Mouse (Mus musculus) forebrain, postnatal 0 days (tissue): ENCODE measurements at regions not wholly inside any gene's neighbourhood (a gene's known extent, or its start where the extent isn't known, plus 50 kb on each side); places are given as distances from the start of the nearest gene placed in this dataset.

Experiments
- ATAC-seq: fragments of 200-750 bp; cut with Nextera tagmentation; 2 replicates; pipeline ENCODE4 v1.8.0; 2017; ENCODE audit warnings: mild to moderate bottlenecking, moderate library complexity
- DNase-seq: peaks from one replicate; pipeline ENCODE4 v3.0.0-alpha.2; 2015
- H3K27ac ChIP-seq: fragments of 300-500 bp; sonication (generic); 2 replicates; pipeline ENCODE4 v1.5.1; 2014; ENCODE audit warnings: low read depth, mild to moderate bottlenecking, antibody characterized with exemption, low read length, moderate library complexity, mixed read lengths
- H3K27me3 ChIP-seq: fragments of 300-500 bp; sonication (generic); 2 replicates; pipeline ENCODE4 v1.6.1; 2014; ENCODE audit warnings: mild to moderate bottlenecking, low read length, mixed read lengths; ENCODE audit not compliant: insufficient read depth
- H3K36me3 ChIP-seq: fragments of 300-500 bp; sonication (generic); 2 replicates; pipeline ENCODE4 v1.6.1; 2014; ENCODE audit warnings: mild to moderate bottlenecking, moderate library complexity; ENCODE audit not compliant: insufficient read depth
- H3K4me1 ChIP-seq: fragments of 300-500 bp; sonication (generic); 2 replicates; pipeline ENCODE4 v1.6.1; 2014; ENCODE audit warnings: antibody characterized with exemption; ENCODE audit not compliant: insufficient read depth
- H3K4me2 ChIP-seq: fragments of 300-500 bp; sonication (generic); 2 replicates; pipeline ENCODE4 v1.6.1; 2014; ENCODE audit warnings: low read depth, mild to moderate bottlenecking, moderate library complexity
- H3K4me3 ChIP-seq: fragments of 300-500 bp; sonication (generic); 2 replicates; pipeline ENCODE4 v1.5.1; 2014; ENCODE audit warnings: low read depth, low read length, mixed read lengths
- H3K9ac ChIP-seq: fragments of 300-500 bp; sonication (generic); 2 replicates; pipeline ENCODE4 v1.6.1; 2014; ENCODE audit warnings: mild to moderate bottlenecking
- H3K9me3 ChIP-seq: fragments of 300-500 bp; sonication (generic); 2 replicates; pipeline ENCODE4 v1.6.1; 2016; ENCODE audit warnings: low read length
- CTCF ChIP-seq: sonication (generic); IDR thresholded peaks from 2 replicates; pipeline ENCODE4 v1.5.1; 2016; ENCODE audit warnings: antibody characterized with exemption, control low read depth, low read depth
- WGBS: fragments of 180-500 bp; shearing (Covaris S2); extraction: QIAGEN DNeasy Blood & Tissue Kit; methylation state at CpG from one replicate; pipeline ENCODE4 v1.1.7; 2014; 5-methylcytosine and 5-hydroxymethylcytosine counted together

- Histone ChIP-seq H3K27ac (no peak overlapping the region), H3K9ac (no peak overlapping the region), H3K4me3 (no peak overlapping the region), H3K27me3 (no peaks in the 10 kb centered on the region), H3K4me2 (no peak overlapping the region), H3K4me1 (no peaks in the 10 kb centered on the region), H3K36me3 (no peaks in the 10 kb centered on the region), H3K9me3 (no peaks in the 10 kb centered on the region)
- TF ChIP-seq CTCF, result no peak
- no peak for DNase-seq
- WGBS, result 44% methylated on average over 3 of the region's 3 CpGs
- ATAC-seq, result no peak
These were observed 493.9 kb upstream of the A830018L16Rik start for GRCm38 (mm10) chr1:10919958-10920357.

- Histone ChIP-seq H3K4me1 (no peaks in the 10 kb centered on the region), H3K9ac (no peak overlapping the region), H3K27ac (no peak overlapping the region), H3K36me3 (no peaks in the 10 kb centered on the region), H3K27me3 (no peaks in the 10 kb centered on the region), H3K4me2 (no peak overlapping the region), H3K9me3 (no peaks in the 10 kb centered on the region), H3K4me3 (no peak overlapping the region)
- TF ChIP-seq CTCF, result no peak
- 53% methylated on average over 5 of the region's 5 CpGs for WGBS
- DNase-seq, result no peak
- no peak for ATAC-seq
These were observed 481.4 kb upstream of the A830018L16Rik start for GRCm38 (mm10) chr1:10932378-10933077.

- H3K4me3 ChIP-seq, result no peak overlapping the region
- H3K4me2 ChIP-seq, result no peak overlapping the region
- H3K36me3 ChIP-seq, result no peaks in the 10 kb centered on the region
- DNase-seq (no peak), ATAC-seq (no peak)
- no peak for TF ChIP-seq CTCF
- no peak overlapping the region for H3K27ac ChIP-seq
- no peaks in the 10 kb centered on the region for H3K27me3 ChIP-seq
- H3K9ac ChIP-seq, result no peak overlapping the region
- no peaks in the 10 kb centered on the region for H3K9me3 ChIP-seq
- H3K4me1 ChIP-seq, result no peaks in the 10 kb centered on the region
These were observed 480.7 kb upstream of the A830018L16Rik start for GRCm38 (mm10) chr1:10933206-10933605.

GRCm38 (mm10) chr1:10938436-10938835, 475.5 kb upstream of the A830018L16Rik start:
- no peak overlapping the region for H3K27ac ChIP-seq
- H3K9ac ChIP-seq, result no peak overlapping the region
- no peaks in the 10 kb centered on the region for H3K9me3 ChIP-seq
- H3K4me1 ChIP-seq, result no peaks in the 10 kb centered on the region; the same call in 1 of the 2 replicates
- no peak for TF ChIP-seq CTCF
- DNase-seq (no peak), ATAC-seq (no peak)
- H3K27me3 ChIP-seq, result no peaks in the 10 kb centered on the region
- H3K4me3 ChIP-seq, result no peak overlapping the region
- H3K36me3 ChIP-seq, result no peaks in the 10 kb centered on the region
- no peak overlapping the region for H3K4me2 ChIP-seq
- 26% methylated on average over 3 of the region's 3 CpGs for WGBS

- no peak overlapping the region for H3K4me3 ChIP-seq
- no peaks in the 10 kb centered on the region for H3K9me3 ChIP-seq
- DNase-seq (no peak), ATAC-seq (no peak)
- no peak overlapping the region for H3K27ac ChIP-seq
- TF ChIP-seq CTCF, result no peak
- no peaks in the 10 kb centered on the region; the same call in 1 of the 2 replicates for H3K4me1 ChIP-seq
- no peak overlapping the region for H3K9ac ChIP-seq
- no peaks in the 10 kb centered on the region for H3K36me3 ChIP-seq
- 88% methylated on average over 3 of the region's 3 CpGs for WGBS
- no peaks in the 10 kb centered on the region for H3K27me3 ChIP-seq
- H3K4me2 ChIP-seq, result no peak overlapping the region
These were observed 473.6 kb upstream of the A830018L16Rik start for GRCm38 (mm10) chr1:10940326-10940725.

- no peak for TF ChIP-seq CTCF
- Histone ChIP-seq H3K36me3 (no peaks in the 10 kb centered on the region), H3K9ac (no peak overlapping the region), H3K4me1 (no peaks in the 10 kb centered on the region; the same call in 1 of the 2 replicates), H3K27me3 (no peaks in the 10 kb centered on the region), H3K4me3 (no peak overlapping the region), H3K27ac (no peak overlapping the region), H3K4me2 (no peak overlapping the region), H3K9me3 (no peaks in the 10 kb centered on the region)
- 14% methylated on average over 4 of the region's 4 CpGs for WGBS
- ATAC-seq (no peak; the same call in 1 of the 2 replicates), DNase-seq (peak; percentile 11)
These were observed 470.9 kb upstream of the A830018L16Rik start for GRCm38 (mm10) chr1:10942979-10943378.
